Mouse (Mus musculus) spleen, adult 2 months (tissue): ENCODE data around the gene Acsl3.

ENCODE experiments used
- CTCF ChIP-seq: fragments of 200-500 bp; IDR thresholded peaks from 2 replicates; pipeline ENCODE4 v1.5.1; 2011; ENCODE audit warnings: mild to moderate bottlenecking, inconsistent platforms; ENCODE audit not compliant: insufficient read depth, insufficient read length, insufficient replicate concordance; ENCODE audit errors: extremely low read depth
- POLR2A ChIP-seq: fragments of 200-500 bp; IDR thresholded peaks from 2 replicates; pipeline ENCODE4 v1.6.1; 2011; ENCODE audit warnings: low read depth, low read length, inconsistent platforms

- TF ChIP-seq CTCF (no peak), POLR2A (no peak)
These were observed 9.0 kb downstream of the Acsl3 start for GRCm38 (mm10) chr1:78666585-78666984.
